Mouse (Mus musculus) E14TG2a.4 (cell line): ENCODE data around the gene Cars2.

Experiments used
- CTCF ChIP-seq: conservative IDR thresholded peaks from 2 replicates; pipeline ENCODE4 v1.5.1; 2014; ENCODE audit warnings: low read length
- NANOG ChIP-seq: IDR thresholded peaks from 2 replicates; pipeline ENCODE4 v1.6.1; 2014; ENCODE audit warnings: borderline replicate concordance, low read length, mixed read lengths

GRCm38 (mm10) chr8:11518056-11518396 is 32.6 kb downstream of the Cars2 start:
- TF ChIP-seq CTCF (no peak), NANOG (no peak)
